Mouse (Mus musculus) heart, embryonic 11.5 days (tissue): ENCODE measurements around the gene Mtg1. TPM values are rescaled to one million over a fixed set of nuclear protein-coding genes. Genes with fewer than 3 reads are reported as not detected.
"Not testable (repeated sequence)": the region's sequence is repeated elsewhere in the genome, so short reads cannot be mapped to it uniquely, and the experiment has no call there.

ENCODE experiments used
- ATAC-seq: fragments of 200-750 bp; cut with Nextera tagmentation; replicated peaks from 2 replicates; pipeline ENCODE4 v1.8.0; 2017; ENCODE audit warnings: moderate library complexity; ENCODE audit not compliant: insufficient number of reproducible peaks, low FRiP score, low TSS enrichment
- H3K27ac ChIP-seq: fragments of 300-500 bp; sonication (generic); 2 replicates; pipeline ENCODE4 v1.5.1; 2014; ENCODE audit warnings: mild to moderate bottlenecking, low read depth, low read length
- H3K27me3 ChIP-seq: fragments of 300-500 bp; sonication (generic); 2 replicates; pipeline ENCODE4 v1.6.1; 2014; ENCODE audit warnings: mild to moderate bottlenecking, low read length, mixed read lengths; ENCODE audit not compliant: control insufficient read depth, insufficient read depth
- H3K36me3 ChIP-seq: fragments of 300-500 bp; sonication (generic); 2 replicates; pipeline ENCODE4 v1.6.1; 2014; ENCODE audit warnings: mild to moderate bottlenecking, low read length, moderate library complexity, mixed read lengths; ENCODE audit not compliant: control insufficient read depth, insufficient read depth
- H3K4me1 ChIP-seq: fragments of 300-500 bp; sonication (generic); 2 replicates; pipeline ENCODE4 v1.6.1; 2014; ENCODE audit warnings: low read length; ENCODE audit not compliant: control insufficient read depth, insufficient read depth
- H3K4me2 ChIP-seq: fragments of 300-500 bp; sonication (generic); 2 replicates; pipeline ENCODE4 v1.6.1; 2014; ENCODE audit warnings: mild to moderate bottlenecking, moderate library complexity
- H3K4me3 ChIP-seq: fragments of 300-500 bp; sonication (generic); 2 replicates; pipeline ENCODE4 v1.5.1; 2014; ENCODE audit warnings: low read depth, low read length
- H3K9ac ChIP-seq: fragments of 300-500 bp; sonication (generic); 2 replicates; pipeline ENCODE4 v1.6.1; 2014; ENCODE audit warnings: mild to moderate bottlenecking, low read depth, low read length, moderate library complexity
- H3K9me3 ChIP-seq: fragments of 300-500 bp; sonication (generic); replicated peaks from 2 replicates; pipeline ENCODE4 v1.6.1; 2016; ENCODE audit warnings: low read length; ENCODE audit not compliant: control insufficient read depth
- WGBS: fragments of 180-500 bp; shearing (Covaris S2); extraction: QIAGEN DNeasy Blood & Tissue Kit; methylation state at CpG from one replicate; pipeline ENCODE4 v1.1.7; 2014; ENCODE audit not compliant: insufficient replicate concordance; 5-methylcytosine and 5-hydroxymethylcytosine counted together
- polyA plus RNA-seq: library from polyadenylated mRNA; unstranded; fragments of >200 nt; fragmentation: Nextera tagmentation; extraction: Ambion mirVana; gene quantifications from 2 replicates; pipeline ENCODE4 v1.2.1, GENCODE M21; 2014

Gene Mtg1
- polyA plus RNA-seq, 1 experiment from 2014 or later = 24.8 TPM

- no peaks in the 10 kb centered on the region for H3K27me3 ChIP-seq
- no peak overlapping the region for H3K4me2 ChIP-seq
- H3K9me3 ChIP-seq = no peaks in the 10 kb centered on the region
- H3K4me1 ChIP-seq = peaks cover 6% of the 10 kb centered on the region; the same call in 1 of the 2 replicates
- H3K36me3 ChIP-seq = no peaks in the 10 kb centered on the region
- 25% methylated on average over 4 of the region's 4 CpGs for WGBS
- no peak overlapping the region for H3K27ac ChIP-seq
- no peak overlapping the region for H3K9ac ChIP-seq
- ATAC-seq = no peak
- no peak overlapping the region for H3K4me3 ChIP-seq
These were observed 14.6 kb upstream of the Mtg1 start for GRCm38 (mm10) chr7:140122765-140123164.

- H3K36me3 ChIP-seq = no peaks in the 10 kb centered on the region
- no peak overlapping the region for H3K4me2 ChIP-seq
- ATAC-seq = no peak
- no peak overlapping the region for H3K4me3 ChIP-seq
- 83% methylated on average over 1 of the region's 1 CpGs for WGBS
- H3K4me1 ChIP-seq = peaks cover 6% of the 10 kb centered on the region; the same call in 1 of the 2 replicates
- no peaks in the 10 kb centered on the region for H3K27me3 ChIP-seq
- H3K9me3 ChIP-seq = no peaks in the 10 kb centered on the region
- no peak overlapping the region for H3K27ac ChIP-seq
- H3K9ac ChIP-seq = no peak overlapping the region
These were observed 13.0 kb upstream of the Mtg1 start for GRCm38 (mm10) chr7:140124382-140124781.

- H3K4me1 ChIP-seq = peaks cover 6% of the 10 kb centered on the region; the same call in 1 of the 2 replicates
- H3K27me3 ChIP-seq = no peaks in the 10 kb centered on the region
- H3K36me3 ChIP-seq = peaks cover 2% of the 10 kb centered on the region; the same call in 1 of the 2 replicates
- peak overlapping the region; percentile 77 for H3K4me2 ChIP-seq
- 1% methylated on average over 40 of the region's 40 CpGs for WGBS
- no peak overlapping the region for H3K27ac ChIP-seq
- peak overlapping the region; percentile 82 for H3K9ac ChIP-seq
- no peaks in the 10 kb centered on the region for H3K9me3 ChIP-seq
- peak; percentile 98 for ATAC-seq
- peak overlapping the region; percentile 61 for H3K4me3 ChIP-seq
These were observed 11.9 kb upstream of the Mtg1 start for GRCm38 (mm10) chr7:140125278-140126021.

GRCm38 (mm10) chr7:140126022-140126350 is 11.4 kb upstream of the Mtg1 start:
- peaks cover 2% of the 10 kb centered on the region; the same call in 1 of the 2 replicates for H3K36me3 ChIP-seq
- no peaks in the 10 kb centered on the region for H3K9me3 ChIP-seq
- peak overlapping the region; percentile 82 for H3K9ac ChIP-seq
- H3K27ac ChIP-seq = no peak overlapping the region
- 4% methylated on average over 5 of the region's 5 CpGs for WGBS
- peaks cover 6% of the 10 kb centered on the region; the same call in 1 of the 2 replicates for H3K4me1 ChIP-seq
- ATAC-seq = 0 out of 2 replicates have a peak, but pooled peaks have one; percentile 1
- peak overlapping the region; percentile 77 for H3K4me2 ChIP-seq
- peak overlapping the region; percentile 61 for H3K4me3 ChIP-seq
- H3K27me3 ChIP-seq = no peaks in the 10 kb centered on the region

GRCm38 (mm10) chr7:140126934-140127333 is 10.4 kb upstream of the Mtg1 start:
- WGBS = 87% methylated on average over 3 of the region's 3 CpGs
- no peaks in the 10 kb centered on the region for H3K27me3 ChIP-seq
- no peak for ATAC-seq
- no peak overlapping the region for H3K4me3 ChIP-seq
- H3K4me1 ChIP-seq = peaks cover 6% of the 10 kb centered on the region; the same call in 1 of the 2 replicates
- no peak overlapping the region for H3K27ac ChIP-seq
- H3K36me3 ChIP-seq = peaks cover 2% of the 10 kb centered on the region; the same call in 1 of the 2 replicates
- H3K9ac ChIP-seq = no peak overlapping the region
- H3K9me3 ChIP-seq = no peaks in the 10 kb centered on the region
- H3K4me2 ChIP-seq = no peak overlapping the region

GRCm38 (mm10) chr7:140127911-140128310 is 9.5 kb upstream of the Mtg1 start:
- Histone ChIP-seq H3K36me3 (peaks cover 2% of the 10 kb centered on the region; the same call in 1 of the 2 replicates), H3K4me1 (peaks cover 6% of the 10 kb centered on the region; the same call in 1 of the 2 replicates), H3K27me3 (no peaks in the 10 kb centered on the region), H3K9me3 (no peaks in the 10 kb centered on the region), H3K4me2 (no peak overlapping the region), H3K27ac (no peak overlapping the region), H3K4me3 (no peak overlapping the region), H3K9ac (no peak overlapping the region)
- ATAC-seq = no peak
- 73% methylated on average over 2 of the region's 2 CpGs for WGBS

GRCm38 (mm10) chr7:140132184-140132583 is 5.2 kb upstream of the Mtg1 start:
- 87% methylated on average over 7 of the region's 7 CpGs for WGBS
- not testable (repeated sequence) for H3K4me2 ChIP-seq, ATAC-seq, H3K4me1 ChIP-seq, H3K4me3 ChIP-seq, H3K27me3 ChIP-seq, H3K36me3 ChIP-seq, H3K9ac ChIP-seq, H3K9me3 ChIP-seq, H3K27ac ChIP-seq

- H3K4me3 ChIP-seq = not testable (repeated sequence)
- 95% methylated on average over 5 of the region's 7 CpGs for WGBS
These were observed 3.3 kb upstream of the Mtg1 start for GRCm38 (mm10) chr7:140134033-140134432.

More at GRCm38 (mm10) chr7:140134033-140134432, 3.3 kb upstream of the Mtg1 start:
- H3K9ac ChIP-seq, H3K4me2 ChIP-seq, H3K27me3 ChIP-seq, H3K4me1 ChIP-seq, ATAC-seq, H3K27ac ChIP-seq, H3K9me3 ChIP-seq, H3K36me3 ChIP-seq: not testable (repeated sequence)
